In the genomic region with DNA sequence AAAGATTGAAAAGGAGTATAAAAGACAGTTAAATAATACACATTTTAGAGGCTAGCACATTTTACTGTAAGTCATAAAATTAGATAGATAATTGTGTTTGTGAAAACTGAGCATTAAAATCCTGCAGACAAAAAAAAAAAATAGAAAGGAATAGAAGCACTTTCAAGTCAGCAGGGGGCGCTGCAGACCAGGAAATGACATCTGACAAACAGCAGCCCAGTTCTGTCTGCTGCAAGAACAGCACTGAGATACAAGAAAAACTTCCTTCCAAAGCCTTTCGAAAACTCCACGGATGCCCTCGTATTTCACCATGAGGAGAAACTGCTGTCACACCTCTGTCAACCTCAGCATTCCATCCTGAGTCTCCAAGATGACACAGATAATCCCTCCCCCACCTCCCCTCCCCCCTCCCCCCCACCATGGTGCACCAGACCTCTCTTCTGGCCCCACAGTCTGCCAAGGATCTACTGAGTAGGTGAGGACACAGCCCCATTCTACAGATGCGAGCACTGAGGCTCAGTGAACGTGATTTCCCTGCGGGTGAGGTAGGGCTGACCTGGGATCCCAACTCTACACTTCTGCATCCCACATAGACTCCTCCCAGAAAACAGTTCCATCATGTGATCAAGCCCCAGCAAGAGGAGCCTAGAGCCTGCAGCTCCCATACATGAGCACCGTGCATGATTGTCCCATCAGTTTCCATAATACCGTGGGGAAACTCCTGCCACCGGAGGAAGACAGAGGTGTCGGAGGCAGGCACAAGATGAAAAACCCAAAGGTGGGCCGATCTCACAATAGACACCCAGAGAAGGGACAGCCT, we compare ENCODE assay signal across 9 mouse cellular contexts. TPM values are rescaled to one million over a fixed set of nuclear protein-coding genes. Genes with fewer than 3 reads are reported as not detected.
A peak's percentile ranks its signal among the peaks of the same experiment; 100 is the strongest.
DNase-seq lines count a peak whose midpoint lies in the region; ATAC-seq lines count a peak whose summit lies in the region.
"Had no signal": no experiment of that assay in that cellular context is flagged by ENCODE, and none has a peak within 500 bp of the region (broad histone marks: within the 10 kb centered on the region; RNA-seq: fewer than 3 reads in every experiment).

No protein-coding gene starts in this region.

- no peak overlapping the region for H3K9ac ChIP-seq in forebrain, embryonic 15.5 days (replicated peaks)

- no peaks in the 10 kb centered on the region for H3K9me3 ChIP-seq in forebrain, embryonic 15.5 days

- 65% methylated on average over 12 of the region's 12 CpGs for WGBS in forebrain, embryonic 15.5 days

- H3K27me3 ChIP-seq in forebrain, embryonic 15.5 days = no peaks in the 10 kb centered on the region

- H3K4me3 ChIP-seq in forebrain, embryonic 15.5 days = no peak overlapping the region

- H3K4me1 ChIP-seq in forebrain, embryonic 15.5 days = no peaks in the 10 kb centered on the region

- H3K36me3 ChIP-seq in forebrain, embryonic 15.5 days = no peaks in the 10 kb centered on the region

- peak; percentile 58; the same call in 1 of the 2 replicates for ATAC-seq in forebrain, embryonic 15.5 days (replicated peaks)
- peak; percentile 74 for ATAC-seq in megakaryocyte, adult 5-6 weeks (ENCODE audit: poor library complexity, severe bottlenecking)

- H3K27ac ChIP-seq in forebrain, embryonic 15.5 days (replicated peaks) = no peak overlapping the region
- H3K27ac ChIP-seq: macrophage had no signal

- H3K4me2 ChIP-seq in forebrain, embryonic 15.5 days (replicated peaks) = no peak overlapping the region

- peak; percentile 82 for DNase-seq in MN1 (ENCODE audit: low spot score)
- peak; percentile 79 for DNase-seq in c-Kit-positive CD71-negative TER-119-negative erythroid progenitor cells, embryonic 14.5 days (ENCODE audit: low read depth)
- peak; percentile 92 for DNase-seq in heart, postnatal 4 days
- DNase-seq in layer of hippocampus, postnatal 25 days (ENCODE audit: extremely low spot score in 1 of 2, low spot score in 1 of 2) = peak; percentile 71 to 97
- DNase-seq in right cerebral cortex, postnatal 4 days = peak; percentile 95
- peak; percentile 66 to 85 for DNase-seq in urinary bladder, postnatal 4 days (ENCODE audit: low spot score in 2 of 2)

RNA-seq across cellular contexts. Expression of a gene that starts 28.8 kb away (rescaled TPM):
- 127 and 134 TPM in 2 replicates for polyA plus RNA-seq in forebrain, embryonic 15.5 days (2015; fragmentation: Nextera tagmentation; extraction: Ambion mirVana)
- total RNA-seq in heart, postnatal 4 days (2021) = 1 to 10 TPM; 2.5 to 2.7 TPM
- total RNA-seq in layer of hippocampus, postnatal 25 days (2021) = 1 to 10 TPM; 7.4 to 8.6 TPM
- total RNA-seq in megakaryocyte, adult 5-6 weeks (2015) = 0.20 TPM in 1 of 2 replicates, not detected in the other
- total RNA-seq in megakaryocyte, adult 5-6 weeks (2017) = 0.12 and 1.0 TPM in 2 replicates

RNA-seq across cellular contexts. Expression of a gene that starts 49.1 kb away (rescaled TPM):
- 75.8 and 78.7 TPM in 2 replicates for polyA plus RNA-seq in forebrain, embryonic 15.5 days (2015; fragmentation: Nextera tagmentation; extraction: Ambion mirVana)
- total RNA-seq in heart, postnatal 4 days (2021) = 100 to 1,000 TPM; 288 to 301 TPM
- 100 to 1,000 TPM; 223 to 246 TPM for total RNA-seq in layer of hippocampus, postnatal 25 days (2021)
- total RNA-seq in megakaryocyte, adult 5-6 weeks (2015) = 23.2 and 25.0 TPM in 2 replicates
- 20.0 and 22.0 TPM in 2 replicates for total RNA-seq in megakaryocyte, adult 5-6 weeks (2017)

Comparison
In these comparisons a context has a peak if more than half of its experiments do, and no peak if none do; other contexts are left out.
1. RNA of a gene that starts 49.1 kb away (total RNA-seq): 288 to 301 TPM in heart, postnatal 4 days and 223 to 246 TPM in layer of hippocampus, postnatal 25 days; 20.0 to 25.0 TPM in megakaryocyte, adult 5-6 weeks; every median in the first group is over 4 times any median in the second.
2. Peak in every context shown above with its lines, with median percentiles within 50 percentile points of each other: DNase-seq.